Mouse (Mus musculus): Measurements from ENCODE around the gene Wdtc1.
A peak's percentile ranks its signal among the peaks of the same experiment; 100 is the strongest.

The Wdtc1 gene

DNA sequence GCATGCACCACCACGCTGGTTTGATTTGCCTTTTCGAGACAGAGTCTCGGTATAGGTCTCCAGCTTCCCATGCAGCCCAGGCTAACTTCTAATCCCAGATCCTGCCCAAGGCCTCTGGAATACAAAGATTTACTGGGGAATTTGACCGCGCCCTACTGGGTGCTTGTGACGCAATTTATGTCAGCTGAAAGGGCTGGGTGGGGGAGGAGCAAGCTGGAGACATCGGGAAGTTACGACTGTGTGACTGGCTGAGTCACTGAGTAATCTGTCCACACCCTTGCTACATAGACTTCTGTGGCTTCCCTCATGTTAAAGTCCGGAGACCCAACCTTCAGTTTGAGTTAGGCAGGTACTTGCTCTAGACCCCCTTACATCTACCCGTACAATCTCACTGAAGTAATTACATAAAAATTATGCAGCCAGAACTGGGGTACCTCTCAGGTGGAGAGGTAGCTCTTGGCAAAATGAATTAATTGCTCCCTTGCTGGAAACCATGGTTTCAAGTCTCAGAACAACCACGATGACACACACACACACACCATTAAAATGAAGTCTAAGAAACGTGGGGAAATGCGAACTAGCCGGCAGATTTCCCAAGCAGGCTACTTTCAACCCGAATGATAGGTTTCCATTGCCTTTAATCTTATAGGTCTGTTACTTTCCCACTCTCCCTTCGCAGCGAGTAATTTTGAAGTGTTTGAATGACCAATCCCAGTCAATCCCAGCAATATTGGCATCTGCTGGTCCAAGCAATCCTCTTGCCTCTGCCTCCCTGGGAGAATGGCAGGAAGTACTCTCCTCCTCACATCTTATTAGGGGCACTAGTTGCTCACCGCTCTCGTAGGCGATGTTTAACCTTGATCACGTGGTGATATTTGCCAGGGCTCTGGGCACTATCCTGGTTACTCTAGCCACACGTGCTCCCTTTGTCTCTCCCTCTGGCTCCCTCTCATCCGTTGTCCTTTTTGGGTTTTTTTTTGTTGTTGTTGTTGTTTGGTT lies at the start of gene Wdtc1:
Wdtc1 (minus strand) TSS at position 115 of the 999 bp plus-strand sequence.
- DNase-seq, result no peak

DNA sequence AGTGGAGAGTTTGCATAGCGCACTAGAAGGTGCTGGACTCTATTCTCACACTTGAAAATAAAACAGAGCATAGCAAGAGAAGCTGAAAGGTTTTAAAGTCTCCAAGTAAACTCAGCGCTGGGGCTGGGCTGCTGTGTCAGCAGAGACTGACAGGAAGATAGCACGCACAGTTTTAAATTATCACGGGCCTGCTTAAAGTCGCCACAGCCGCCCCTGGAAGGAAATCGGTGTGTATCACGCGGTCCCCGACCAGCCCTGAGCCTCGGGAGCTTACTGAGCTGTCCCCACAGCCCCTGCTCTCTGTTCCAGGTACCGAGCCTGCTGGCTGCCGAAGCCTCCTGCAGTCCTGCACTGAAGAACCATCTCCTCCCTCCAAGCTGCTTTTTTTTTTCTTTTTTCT lies 48.7 kb upstream of the Wdtc1 start:
- no peak for DNase-seq

DNA sequence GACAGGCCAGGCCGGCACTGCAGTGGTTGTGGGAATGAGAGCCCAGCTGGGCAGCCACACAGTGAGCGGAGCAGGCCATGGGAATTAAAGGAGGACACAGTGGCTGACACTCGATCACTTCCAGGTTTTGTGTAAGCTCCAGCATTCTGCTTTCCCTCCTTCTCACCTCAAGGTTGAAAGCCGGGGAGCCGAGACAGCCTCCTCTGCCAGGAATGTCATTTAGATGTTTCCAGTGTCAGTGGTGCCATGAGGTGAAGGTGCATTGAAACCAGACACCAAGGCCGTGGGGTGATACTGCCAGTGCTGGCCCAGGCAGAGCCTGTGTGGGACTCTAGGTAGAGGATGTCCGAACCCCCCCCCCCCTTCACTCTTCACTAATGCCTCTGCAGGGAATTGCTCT lies 46.8 kb upstream of the Wdtc1 start:
- DNase-seq, result no peak

DNA sequence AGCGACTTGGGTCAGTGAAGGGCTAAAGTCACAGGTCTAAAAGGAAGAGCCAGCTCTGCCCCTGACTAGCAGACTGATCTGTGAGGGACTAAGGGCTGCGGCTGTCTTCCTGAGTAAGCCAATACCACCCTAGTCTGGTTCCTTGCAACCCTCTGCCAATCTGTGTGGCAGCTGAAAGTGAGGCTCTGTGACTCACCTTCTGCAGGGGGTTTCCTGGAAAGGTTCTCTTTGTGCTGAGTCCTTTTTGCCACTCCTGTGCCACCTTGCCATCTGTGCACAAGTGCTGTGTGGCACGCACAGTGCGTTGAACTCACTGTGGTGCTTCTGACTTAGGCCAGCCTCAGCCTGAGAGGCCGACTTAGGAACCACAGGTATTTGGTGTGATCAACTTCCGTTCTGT lies 46.2 kb upstream of the Wdtc1 start:
- no peak for DNase-seq

DNA sequence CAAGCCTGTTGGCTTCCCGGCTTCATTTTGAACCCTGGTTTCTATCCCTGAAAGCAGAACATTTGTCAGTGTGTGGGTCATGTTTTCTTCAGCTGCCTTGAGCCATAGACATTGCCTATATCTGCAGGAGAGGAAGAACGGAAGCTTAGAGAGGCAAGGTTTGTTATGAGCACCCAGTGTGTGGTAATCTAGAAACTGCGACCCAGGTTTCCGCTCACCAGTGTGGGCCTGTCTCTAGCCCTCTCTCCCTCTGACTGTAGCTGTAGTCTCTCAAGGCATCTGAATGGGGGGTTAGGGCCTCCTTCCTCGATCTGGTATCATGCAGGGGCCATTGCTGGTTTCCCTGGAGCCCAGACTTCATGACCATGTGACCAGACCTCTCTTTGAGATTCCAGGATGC lies 45.3 kb upstream of the Wdtc1 start:
- DNase-seq, result no peak

DNA sequence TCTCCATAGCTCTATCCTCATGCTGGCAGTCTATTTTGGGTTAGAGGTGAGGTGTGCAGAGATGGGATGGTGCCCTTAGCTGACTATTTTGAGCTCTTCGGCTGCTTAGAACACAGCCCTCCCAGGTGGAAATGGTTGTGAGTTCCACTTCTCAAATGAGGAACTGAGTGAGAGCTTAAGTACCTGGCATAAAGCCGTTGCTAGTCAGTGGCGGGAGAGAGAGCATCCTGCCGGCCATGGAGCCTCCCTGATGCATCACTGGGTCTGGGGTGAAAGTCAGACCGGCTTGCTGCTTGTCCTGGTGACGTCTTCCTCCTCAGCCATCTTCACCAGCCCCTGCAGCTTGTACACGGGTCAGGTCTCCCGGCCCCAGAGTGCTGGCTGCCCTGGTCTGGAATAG lies 44.7 kb upstream of the Wdtc1 start:
- DNase-seq, result no peak

DNA sequence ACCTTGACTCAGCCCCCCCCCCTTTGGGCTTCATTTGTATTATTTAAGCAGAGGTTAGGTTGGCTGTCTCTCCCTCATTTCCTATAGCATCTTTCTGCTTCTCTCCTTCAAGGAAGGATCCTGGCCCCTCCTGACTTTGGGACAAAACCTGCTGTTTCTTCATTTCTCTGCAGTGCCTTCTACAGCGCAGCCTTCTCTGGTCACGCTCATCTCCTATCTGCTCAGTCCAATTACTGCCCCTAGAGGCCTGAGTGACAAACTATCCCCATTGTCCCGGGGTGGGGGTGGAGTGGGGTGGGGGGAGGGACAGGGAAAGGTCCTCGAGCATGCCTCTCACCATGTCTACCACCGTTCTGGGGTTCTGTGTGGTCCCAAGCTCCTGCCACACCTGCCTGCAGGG lies 44.0 kb upstream of the Wdtc1 start:
- no peak for DNase-seq

DNA sequence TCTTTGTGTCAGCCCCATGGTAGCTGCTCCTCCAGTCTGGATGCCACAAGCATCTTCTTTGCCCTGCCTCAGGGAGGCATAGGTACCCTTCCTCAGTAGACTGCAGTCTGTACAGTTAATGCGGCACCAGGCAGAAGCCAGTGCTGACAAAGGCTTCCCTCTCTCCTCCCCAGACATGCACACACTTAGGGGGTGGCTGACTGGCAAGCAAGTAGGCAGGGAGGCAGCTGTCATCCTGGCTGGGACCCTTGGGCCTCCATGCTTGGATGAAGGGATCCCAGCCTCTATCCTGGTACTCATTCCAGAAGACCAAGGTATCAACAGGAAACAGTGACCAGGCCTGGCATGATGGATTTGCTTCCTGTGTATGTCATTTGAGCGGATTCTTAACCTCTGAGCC lies 42.8 kb upstream of the Wdtc1 start:
- no peak for DNase-seq

DNA sequence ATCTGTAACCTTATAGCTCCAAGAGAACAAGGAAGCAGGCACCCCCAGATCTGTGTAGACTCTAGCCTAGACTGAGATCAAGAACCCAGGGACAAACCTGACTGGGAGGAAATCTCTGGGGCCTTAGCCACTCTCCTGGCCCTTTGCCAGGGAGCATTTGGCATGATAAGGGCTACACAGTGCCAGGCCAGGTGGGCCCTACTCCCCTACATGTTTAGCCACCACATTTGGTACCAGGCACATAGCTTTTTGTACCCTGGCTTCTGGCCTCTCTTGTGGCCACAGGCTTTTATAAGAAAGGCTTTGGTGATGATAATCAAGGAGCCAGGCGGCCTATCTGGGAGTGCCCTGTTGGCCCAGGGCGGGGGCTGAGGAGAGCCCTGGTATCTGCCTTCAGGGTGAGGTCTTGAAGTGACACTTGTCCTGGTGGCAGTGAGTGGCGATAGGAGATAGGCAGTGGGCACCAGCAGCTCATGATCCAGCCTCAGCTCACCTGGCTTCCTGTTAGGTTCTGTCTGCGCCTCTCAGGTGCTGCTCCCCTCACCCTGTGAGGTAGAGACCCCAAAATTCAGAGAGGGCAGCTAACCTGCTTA lies 41.8 kb upstream of the Wdtc1 start:
- DNase-seq, result no peak

DNA sequence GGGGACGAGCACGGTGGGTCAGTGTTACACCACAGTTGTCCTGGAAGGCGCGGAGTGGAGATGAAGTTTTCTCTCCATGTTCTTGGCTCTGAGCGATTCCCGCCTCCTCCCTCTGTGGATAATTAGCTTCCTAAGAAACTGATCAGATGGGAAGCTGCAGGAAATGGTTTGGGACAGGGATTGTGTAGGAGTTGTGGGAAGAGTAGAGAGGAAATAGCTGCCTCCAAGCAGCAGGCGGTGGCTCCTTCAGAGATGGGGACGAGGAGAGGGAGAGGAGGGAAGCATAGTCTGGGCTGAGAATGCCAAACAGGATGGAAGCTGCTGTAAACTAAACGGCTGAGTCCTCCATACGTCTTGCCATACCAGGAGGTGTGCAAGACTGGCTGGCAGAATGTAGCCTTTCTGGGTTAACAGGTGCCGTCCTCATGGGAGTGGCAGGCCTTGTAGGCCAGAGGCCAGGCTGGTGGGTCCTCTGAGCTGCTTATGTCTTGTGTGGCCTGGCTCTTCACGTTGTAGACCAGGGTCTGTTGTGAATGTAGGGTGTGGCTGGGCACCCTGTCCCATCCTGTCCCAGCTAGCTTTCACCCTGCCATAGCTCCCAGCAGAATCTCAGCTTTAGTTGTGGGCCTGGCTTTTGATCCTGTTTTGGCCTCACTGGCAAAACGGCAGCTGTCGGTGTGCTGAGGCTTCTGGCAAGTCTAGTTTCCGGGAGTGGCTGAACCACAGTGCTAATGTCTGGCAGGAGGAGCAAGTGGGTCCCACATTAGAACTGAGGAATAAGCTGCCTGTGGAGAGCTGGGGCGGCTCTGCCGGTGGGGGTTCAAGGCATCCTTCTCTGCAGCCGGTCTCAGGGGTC lies 38.1 kb upstream of the Wdtc1 start:
- peak; percentile 48 for DNase-seq

DNA sequence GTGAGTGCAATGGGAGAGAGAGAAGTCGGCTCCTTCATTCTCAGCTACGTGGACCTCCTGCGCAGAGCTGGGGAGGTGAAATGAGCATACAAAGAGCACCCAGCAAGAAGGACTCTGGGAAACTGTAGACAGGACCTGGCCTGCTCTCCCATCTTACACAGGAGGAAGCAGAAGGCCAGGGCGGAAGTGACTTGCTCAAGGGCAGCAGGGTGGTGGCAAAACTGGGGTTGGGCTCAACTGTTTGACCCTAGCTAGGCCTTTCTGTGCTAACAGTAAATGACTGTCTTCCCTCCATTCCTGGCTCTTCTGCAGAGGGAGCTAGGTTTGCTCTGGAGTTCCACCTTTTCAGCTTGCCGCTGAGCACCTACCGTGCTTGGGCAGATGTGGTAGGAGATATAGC lies 37.3 kb upstream of the Wdtc1 start:
- DNase-seq, result no peak

DNA sequence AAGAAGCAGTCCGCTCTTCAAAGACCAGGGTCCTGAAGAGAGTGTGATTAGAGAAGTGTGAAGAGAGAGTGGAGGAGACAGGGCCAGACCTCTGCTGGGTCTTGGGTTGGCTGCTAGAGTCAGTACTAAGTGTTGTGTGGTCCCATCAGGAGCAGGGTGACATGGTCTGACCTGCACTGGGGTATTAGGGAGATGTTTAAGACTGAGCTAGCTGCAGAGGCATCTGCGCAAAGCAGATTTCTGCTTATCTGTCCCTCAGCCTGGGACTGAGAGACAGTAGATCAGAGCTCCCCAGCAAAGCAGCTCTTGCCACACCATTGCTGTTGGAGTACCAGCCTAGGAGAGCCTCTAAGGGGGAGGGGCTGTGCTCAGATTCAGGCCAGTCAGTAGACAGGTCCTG lies 36.8 kb upstream of the Wdtc1 start:
- no peak for DNase-seq

DNA sequence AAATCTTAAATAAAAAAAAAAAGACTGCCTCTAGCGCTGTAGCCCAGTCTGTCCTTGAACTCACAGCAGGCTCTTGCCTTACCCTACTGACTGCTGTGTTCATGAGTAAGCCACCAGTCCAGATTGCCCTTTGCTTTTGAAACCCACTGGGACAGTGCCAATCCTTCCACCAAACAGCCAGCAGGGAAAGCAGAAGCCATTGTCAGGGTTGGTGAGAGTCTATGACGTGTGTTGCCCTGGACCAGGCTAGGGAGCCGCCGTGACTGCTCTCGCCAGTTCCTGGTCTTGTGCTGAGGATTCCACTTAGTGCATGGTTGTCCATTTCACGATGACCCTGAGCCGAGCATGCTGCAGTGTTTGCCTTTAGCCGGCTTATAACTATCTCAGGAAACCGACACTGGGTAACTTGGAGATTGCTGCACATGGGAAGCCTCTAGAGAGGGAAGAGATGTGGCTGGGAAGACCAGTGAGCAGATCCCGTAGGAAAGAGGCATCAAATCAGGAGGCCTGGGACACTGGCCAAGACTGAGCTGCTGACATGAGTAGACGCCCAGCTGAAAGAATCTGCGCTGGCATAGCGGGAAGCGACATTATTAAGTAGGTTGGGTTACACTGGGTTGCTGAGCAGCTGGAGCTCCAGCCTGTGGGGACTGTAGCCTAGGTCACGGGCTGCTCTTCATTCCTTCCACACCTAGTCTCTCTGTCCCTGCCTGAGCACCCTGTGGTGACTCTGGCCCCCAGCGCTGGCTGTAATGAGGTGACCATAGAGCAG lies 35.7 kb upstream of the Wdtc1 start:
- peak; percentile 83 for DNase-seq

DNA sequence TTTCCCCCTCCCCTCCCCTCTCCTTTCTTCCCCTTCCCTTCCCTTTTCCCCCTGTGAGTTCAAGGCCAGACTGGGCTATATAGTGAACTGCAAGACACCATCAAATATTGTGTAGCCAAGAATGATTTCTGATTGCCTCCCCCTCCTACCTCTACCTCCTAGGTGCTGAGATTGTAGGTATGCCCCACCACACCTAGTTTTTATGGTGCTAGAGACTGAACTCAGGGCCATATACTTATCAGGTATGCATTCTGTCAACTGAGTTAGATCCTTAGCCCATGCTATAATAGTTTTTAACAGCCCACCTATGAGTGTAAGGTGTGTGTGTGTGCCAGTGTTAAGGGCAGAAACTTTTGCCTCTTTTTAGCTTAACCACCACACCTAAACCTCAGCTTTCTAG lies 33.8 kb upstream of the Wdtc1 start:
- no peak for DNase-seq

DNA sequence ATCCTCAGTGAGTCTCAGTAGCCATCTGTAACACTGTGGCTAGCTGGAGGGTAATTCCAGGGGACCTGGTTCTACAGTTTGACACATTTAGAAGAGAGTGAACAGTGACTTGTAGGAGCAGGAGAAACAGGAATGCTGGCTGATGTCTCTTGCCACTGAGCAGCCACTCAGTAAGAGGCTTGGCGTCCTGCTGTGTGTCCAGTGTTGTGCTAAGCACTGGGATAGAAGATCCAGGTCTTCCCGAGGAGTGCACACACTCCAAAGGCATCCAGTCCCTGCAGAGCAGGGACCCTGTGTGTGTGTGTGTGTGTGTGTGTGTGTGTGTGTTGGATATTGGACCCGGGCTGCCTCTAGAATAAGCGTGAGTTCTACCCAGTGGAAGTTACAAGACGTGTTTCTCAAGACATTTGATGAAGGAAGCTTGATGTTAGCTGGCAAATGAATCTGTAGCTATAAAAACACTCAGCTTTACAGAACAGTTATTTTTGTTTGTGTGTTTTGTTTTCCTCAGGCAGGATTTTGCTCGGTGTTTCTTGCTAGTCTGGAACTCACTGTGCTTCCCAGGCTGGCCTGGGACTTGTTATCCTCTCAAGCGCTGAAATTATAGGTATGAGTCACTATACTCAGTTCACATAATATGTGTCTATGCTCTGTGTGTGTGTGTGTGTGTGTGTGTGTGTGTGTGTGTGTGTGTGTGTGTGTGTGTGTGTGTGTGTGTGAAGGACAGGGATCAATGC lies 32.9 kb upstream of the Wdtc1 start:
- DNase-seq, result no peak

DNA sequence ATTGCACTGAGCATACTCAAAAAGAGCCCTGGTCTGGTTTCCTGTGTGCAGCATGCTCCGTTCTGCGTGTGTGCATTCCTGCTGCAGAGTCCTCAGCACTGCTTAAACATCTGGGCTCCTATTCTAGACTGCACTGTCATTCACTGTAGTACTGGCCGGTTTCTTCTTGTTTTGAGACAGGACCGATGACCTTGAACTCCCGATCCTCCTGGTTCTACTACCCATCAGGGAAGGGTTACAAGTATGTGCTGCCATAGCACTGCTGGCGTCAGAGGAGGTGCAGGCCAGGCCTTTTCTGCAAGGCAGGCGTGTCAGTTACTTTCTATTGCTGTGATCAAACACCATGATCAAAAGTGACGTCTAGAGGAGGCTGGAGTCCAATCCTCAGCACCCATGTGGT lies 27.9 kb upstream of the Wdtc1 start:
- no peak for DNase-seq

DNA sequence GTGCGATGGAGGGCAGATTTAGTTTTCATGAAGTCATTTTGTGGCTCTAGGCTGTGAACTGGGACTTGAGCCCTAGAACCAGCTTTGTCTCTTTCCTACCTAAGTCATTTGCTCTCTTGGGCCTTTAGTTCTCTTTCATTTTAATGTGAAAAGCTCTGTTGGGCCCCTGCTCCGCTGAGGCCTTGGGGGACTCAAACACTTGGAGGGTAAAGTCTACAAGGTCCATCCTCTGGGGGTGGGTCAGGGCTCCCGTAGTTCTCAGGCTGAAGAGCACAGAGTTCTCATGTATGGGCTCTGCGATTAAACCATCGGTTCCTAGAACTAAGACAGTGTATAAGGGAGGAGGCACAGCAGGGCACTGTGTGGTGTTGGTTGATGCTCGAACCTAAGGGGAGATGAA lies 27.3 kb upstream of the Wdtc1 start:
- DNase-seq, result no peak

DNA sequence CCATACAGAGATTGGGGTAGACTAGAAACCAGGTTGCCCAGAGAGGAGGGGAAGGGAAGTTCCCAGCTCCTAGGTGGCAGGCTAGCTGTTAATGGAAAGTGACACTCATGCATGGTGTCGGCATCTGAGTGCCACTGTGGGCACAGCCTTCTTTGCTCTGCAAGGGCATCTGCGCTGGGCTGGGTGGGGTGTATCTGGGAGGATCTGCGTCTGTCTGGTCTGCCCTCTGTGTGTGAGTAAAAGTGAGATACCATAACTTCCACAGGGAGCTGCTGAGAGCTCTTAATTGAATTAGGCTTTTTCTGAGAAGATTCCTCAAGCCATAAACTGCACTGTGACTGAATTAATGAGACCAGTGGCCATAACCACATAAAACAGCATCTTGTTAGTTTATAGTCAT lies 26.6 kb upstream of the Wdtc1 start:
- no peak for DNase-seq

DNA sequence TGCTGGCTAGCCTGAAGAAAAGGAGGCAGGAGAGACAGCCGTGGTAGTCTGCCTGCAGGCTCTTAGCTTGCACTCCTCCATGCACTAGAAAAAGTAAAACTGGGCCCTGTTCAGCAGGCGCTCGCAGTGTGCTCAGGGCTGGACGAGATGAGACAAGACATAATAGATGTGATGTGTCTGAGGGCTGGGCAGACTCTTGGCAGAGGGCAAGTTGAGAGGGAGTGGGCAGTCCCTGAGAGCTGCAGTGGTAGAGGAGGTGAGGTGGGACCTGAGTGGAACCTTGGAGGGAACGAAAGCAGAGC lies 25.7 kb upstream of the Wdtc1 start:
- no peak for DNase-seq

DNA sequence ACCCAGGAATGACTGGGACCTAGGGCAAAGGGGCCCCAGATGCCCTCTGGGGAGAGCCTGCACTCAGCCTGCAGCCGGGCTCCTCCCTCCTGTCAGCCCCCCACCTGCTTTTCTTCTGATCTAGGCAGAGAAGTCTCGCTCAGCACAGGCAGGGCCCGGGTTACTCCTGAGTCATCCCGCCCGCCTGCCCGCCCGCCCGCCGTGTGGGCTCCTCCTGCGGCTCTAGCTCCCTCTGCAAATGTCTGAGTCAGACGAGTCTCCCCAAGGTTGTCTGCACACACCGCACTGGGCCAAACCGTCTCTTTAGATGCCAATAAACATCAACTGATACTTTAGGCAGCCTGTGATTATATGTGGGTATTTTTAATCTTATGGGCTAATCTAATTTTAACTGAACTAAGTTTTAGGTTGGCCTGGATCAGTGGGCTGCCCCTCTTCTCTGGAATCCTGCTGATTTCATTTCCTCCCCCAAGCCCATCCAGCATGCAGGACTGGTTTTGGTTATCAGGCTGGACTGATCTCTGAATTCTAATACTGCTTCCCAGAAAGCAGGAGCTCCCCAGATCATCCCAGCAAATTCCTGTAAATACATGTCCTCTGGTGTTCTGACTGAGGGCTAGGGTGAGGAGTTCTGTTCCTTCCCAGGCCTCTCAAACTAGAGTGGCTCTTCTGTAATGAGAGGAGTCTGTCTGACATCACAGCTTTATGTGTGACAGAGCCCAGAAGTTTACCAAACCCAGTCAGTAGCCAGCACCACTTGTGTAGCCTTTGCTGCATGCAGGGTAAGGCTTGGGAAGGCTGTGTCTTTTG lies 25.2 kb upstream of the Wdtc1 start:
- no peak for DNase-seq

DNA sequence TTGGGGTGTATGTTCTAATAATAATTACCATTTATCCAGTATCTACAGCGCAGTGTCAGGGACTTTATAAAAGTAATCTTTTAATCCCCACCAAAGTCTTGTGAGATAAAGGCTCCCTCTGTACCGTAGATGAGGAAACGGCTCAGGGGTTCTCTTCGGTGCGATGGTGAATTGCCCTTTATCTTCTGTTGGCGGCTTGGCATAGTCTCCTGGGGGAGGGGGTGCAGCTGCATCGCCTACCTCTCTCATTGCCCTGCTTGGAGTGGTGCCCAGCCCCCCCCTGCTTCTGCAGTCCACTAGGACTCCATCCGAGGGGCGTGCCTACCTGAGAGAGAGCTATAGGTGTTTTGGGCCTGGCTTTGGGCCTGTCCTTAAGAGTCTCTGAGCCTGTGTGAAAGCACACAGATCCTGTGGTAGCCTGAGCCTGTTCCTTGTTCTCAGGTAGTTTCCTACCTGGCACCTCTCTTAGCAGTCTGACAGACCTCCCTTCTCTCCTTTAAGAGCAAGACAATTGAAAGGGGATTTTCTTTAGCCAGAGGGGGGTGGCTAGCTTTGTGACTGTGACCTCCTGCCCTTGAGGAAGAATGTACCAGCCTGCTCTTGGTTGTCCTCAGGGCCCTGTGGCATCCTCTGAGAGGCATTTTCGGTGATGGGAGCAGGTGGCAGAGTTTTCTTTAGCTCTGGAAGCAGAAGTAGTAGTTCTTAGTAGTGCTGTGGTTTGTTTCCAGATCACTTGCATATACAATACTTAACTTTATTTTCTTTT lies 22.7 kb upstream of the Wdtc1 start:
- DNase-seq, result peak; percentile 20

All from lung, postnatal 10 days (tissue).